Mouse (Mus musculus) retina, embryonic 14.5 days (tissue): Measurements from ENCODE around the gene Nyx.
A peak's percentile ranks its signal among the peaks of the same experiment; 100 is the strongest.

Experiments used
- DNase-seq: peaks from one replicate; pipeline ENCODE4 v3.0.0-alpha.2; 2015; ENCODE audit warnings: low spot score

Nyx gene

GRCm38 (mm10) chrX:13492922-13493321, 27.0 kb downstream of the Nyx start:
- no peak for DNase-seq

- no peak for DNase-seq
These were observed 29.2 kb downstream of the Nyx start for GRCm38 (mm10) chrX:13494892-13495703.

- DNase-seq = no peak
These were observed 34.4 kb downstream of the Nyx start for GRCm38 (mm10) chrX:13500284-13500683.

- peak; percentile 62 for DNase-seq
These were observed 37.0 kb downstream of the Nyx start for GRCm38 (mm10) chrX:13502862-13503375.

- no peak for DNase-seq
These were observed 38.5 kb downstream of the Nyx start for GRCm38 (mm10) chrX:13504389-13504788.

GRCm38 (mm10) chrX:13506376-13506775, 40.5 kb downstream of the Nyx start:
- no peak for DNase-seq

- DNase-seq = no peak
These were observed 47.2 kb downstream of the Nyx start for GRCm38 (mm10) chrX:13513127-13513526.

- no peak for DNase-seq
These were observed 48.0 kb downstream of the Nyx start for GRCm38 (mm10) chrX:13513864-13514263.

GRCm38 (mm10) chrX:13516451-13516850, 50.5 kb downstream of the Nyx start:
- DNase-seq = no peak

- DNase-seq = no peak
These were observed 52.1 kb downstream of the Nyx start for GRCm38 (mm10) chrX:13518019-13518418.

GRCm38 (mm10) chrX:13518781-13519407, 53.0 kb downstream of the Nyx start:
- no peak for DNase-seq

- DNase-seq = no peak
These were observed 53.5 kb downstream of the Nyx start for GRCm38 (mm10) chrX:13519408-13519783.

GRCm38 (mm10) chrX:13520566-13520965, 54.7 kb downstream of the Nyx start:
- no peak for DNase-seq

- DNase-seq = no peak
These were observed 55.4 kb downstream of the Nyx start for GRCm38 (mm10) chrX:13521288-13521687.
